Mouse (Mus musculus) layer of hippocampus, postnatal 36 days (tissue): ENCODE data around the gene Ccdc90b. TPM values are rescaled to one million over a fixed set of nuclear protein-coding genes. Genes with fewer than 3 reads are reported as not detected.
A peak's percentile ranks its signal among the peaks of the same experiment; 100 is the strongest.

ENCODE experiments used
- DNase-seq, 2 experiments: peaks; one replicate each; pipeline ENCODE4 v3.0.0; 2022
- total RNA-seq, 2 experiments: library from RNA; stranded (reverse); gene quantifications; 2 replicates each; pipeline ENCODE4 v1.2.3; 2021

The Ccdc90b gene
- total RNA-seq: 10 to 100 TPM; 15.9 to 17.1 TPM

DNA sequence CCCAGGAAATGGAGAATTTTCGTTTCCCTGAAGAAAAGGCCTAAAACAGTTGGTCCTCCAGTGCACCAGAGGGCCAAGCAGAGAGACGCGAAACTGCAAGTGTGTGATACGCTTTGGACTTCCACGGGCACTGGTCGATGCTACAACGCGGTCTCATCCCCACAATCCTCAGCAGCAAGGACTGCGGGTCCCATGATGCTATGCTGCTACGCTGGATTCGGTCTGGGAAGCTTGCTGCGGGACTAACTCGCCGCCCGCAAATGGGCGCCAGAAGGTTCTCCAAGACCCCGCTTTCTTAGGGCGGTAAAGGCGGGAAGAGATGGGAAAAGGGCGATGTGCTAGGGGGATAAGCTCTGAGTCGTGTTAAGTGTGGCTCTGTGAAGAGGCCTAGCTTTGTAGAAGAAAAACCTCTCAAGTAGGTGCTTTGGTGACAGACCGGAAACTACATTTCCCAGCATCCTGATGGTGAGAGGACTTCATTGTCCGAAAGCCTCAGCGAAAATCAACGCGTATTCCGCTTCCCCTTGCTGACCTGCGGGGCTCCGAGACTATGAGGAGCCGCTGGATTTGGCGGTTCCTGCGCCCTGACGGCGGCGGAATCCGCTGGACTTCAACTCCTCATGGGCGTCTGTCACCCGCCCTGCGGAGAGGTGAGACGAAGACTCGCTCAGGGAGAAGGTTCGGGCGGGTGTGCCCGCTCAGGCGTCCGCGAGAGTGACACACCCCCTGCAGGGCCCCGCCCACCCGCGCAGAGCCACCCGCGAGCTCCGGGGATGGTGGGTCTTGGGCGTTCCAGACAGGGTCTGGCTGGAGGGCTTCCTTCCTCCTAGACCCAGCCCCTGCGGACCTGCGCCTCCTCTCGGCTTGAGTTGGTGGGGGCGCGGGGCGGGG lies at the start of gene Ccdc90b:
TSS of gene Ccdc90b (plus strand) at position 164 of the 891 bp plus-strand sequence.
- peak; percentile 91 to 93 for DNase-seq

DNA sequence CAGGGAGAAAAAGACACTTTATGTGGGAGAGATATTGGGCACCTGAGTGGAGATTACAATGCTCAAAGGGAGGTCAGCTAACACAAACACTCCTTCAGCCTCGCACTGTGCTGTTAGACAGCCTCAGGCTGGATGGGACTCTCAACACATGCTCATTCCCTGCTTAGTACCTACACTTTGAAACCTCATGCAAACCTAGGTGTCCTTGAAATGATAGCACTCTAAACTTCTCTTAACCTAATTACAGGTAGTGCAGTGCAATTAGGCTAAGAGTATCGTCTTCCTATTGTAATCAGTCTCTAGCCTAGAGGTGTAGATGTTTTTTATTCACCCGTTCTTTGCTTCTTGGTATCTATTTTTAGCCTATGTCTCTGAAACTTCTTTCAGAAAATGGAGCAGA lies 40.6 kb upstream of the Ccdc90b start:
- no peak for DNase-seq

DNA sequence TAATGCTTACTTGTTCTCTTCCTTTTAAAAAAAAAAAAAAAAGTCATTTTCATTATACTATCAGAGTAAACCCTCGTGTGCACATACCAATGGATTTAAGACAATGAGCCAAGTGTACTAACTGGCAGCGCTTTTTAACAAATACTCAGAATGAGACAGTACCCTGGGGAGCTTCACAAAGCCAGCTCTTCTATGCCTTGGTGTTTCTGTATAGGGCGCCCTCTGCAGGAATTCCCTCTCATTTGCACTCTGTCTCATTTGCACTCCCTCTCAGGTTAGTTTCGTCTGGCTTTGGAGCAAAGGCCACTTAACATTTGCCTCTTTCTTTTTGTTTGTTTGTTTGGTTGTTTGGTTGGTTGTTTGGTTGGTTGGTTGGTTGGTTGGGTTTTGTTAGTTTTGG lies 40.1 kb upstream of the Ccdc90b start:
- DNase-seq: peak in 1 of 2 experiments; percentile 9

DNA sequence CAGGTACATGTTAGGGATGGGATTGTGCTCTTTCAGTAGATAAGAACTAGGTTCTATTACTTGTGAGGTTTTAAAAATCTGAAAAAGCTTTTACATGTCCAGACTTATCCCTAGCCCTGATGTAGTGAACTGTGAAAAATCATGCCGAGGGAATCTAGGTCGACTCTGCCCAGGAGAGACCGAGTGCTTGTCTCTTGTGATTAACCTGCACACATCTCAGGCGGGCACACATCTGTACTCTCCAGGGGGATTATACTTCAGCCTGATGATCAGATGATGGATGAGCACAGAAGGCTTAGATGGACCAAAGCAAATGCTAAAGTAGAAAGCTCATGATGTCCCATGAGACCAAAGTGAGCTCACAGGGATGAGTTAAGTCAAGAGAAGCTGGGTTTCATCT lies 31.7 kb upstream of the Ccdc90b start:
- DNase-seq: no peak

DNA sequence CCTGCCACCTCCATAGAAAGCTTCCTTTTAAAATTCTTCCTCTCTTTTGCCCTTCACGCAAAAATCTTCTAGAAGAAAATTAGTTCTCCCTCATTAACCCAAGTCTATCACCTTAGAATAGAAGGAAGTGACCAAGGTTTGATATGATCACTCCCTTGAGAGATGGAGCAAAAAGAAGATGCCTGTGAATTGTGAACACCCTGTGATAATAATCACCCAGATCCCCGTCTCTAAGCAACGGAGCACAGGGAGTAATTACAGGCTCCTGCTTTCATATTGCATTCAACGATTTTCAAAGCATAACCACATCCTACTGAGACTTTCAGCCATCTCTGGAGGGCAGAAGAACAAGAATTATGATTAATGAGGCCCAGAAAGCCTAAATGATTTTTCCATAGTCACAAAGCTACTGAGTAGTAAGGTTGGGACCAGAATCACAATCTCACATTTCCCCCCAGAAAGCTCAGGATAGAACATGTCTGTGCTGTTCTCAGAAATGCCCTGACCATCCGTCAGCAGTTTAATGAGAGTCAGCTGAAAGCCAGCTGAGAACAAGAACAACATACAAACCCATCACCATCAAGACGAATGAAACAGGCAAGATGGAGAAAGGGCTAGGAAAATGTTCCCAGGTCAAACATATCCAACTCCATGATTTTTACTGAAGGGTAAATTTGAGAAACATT lies 28.5 kb upstream of the Ccdc90b start:
- no peak for DNase-seq

DNA sequence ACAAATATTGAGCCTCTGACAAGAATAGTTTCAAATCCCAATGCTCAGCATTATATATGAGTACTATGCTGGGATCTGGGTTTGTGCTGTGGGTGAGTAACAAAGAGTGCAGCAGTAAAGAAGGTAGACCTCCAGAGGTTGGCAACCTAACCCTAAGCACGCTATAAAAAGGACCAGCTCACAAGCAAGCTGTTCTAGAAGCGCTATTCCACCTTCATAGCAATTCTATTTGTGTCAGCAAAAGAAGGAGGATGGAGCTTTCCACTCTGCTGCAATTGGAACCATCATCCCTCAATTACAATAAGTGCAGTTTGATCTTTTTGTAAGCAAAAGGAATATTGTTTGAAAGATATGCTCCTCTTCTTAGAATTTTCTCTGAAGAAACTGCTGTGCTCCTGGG lies 14.2 kb upstream of the Ccdc90b start:
- no peak for DNase-seq

DNA sequence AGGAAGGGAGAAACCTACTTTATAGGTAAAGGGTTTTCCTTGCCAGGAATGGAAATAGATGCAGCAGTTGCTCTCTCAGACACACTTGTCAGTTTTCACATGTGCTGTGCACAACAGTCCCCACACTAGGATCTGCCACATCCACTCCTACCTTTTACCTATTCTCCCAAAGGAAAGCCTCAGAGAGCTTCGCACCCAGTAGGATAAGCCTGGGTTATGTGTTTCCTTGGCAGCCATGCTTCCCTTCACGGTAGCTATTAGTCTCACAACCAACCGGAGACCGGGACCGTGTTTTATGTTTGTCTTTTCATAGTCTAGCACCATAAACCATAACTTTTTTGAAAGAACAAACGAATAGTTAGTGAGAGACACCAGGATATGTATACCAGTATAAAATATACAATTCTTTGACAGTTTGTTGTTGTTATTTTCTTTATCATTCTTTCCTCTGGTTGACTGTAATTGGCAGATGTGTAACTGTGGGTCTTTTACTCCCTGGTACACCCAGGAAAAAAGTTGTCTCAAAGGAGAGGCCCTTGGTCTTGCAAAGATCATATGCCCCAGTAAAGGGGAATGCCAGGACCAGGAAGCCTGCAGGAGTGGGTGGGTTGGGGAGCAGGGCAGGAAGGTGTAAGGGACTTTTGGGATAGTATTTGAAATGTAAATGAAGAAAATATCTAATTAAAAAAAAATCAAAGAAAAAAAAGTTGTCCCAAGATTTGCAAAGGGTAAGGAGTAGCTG lies 10.5 kb upstream of the Ccdc90b start:
- DNase-seq: no peak

DNA sequence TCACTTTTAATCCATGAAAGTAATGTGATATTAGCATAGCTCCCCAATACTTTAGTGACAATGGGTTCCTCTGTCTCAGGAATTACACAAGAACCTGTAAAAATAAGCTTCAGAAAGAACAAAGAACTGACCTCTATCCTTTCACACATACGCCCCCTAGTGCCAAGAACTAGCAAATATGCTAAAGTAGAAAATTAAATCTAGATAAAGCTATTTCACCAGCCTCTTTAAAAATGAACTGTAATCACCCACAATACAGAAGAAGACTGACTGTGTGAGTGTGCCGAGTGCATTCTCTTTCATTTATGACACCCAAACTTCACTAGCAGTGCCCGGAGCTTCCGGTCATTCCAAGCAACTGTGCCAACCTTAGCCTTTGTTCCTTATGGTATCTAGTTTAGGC lies 10.0 kb upstream of the Ccdc90b start:
- no peak for DNase-seq

DNA sequence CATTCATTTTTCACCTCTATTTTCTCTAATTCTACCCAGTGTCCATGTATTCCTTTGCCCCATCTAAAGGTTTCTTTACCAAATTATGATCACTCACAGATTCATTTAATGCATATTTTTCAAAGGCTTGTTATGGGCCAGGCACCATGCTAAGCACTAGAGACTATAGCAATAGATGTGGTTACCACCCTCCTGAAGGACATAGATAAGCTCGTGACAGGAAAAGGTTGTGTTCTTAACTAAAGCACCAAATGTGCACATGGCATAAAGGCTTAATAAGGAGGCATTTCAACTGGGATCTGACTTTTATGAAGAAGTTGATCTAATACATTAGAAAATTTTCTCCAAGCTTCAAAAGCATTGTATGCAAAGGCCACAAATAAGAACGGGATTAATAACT lies 2.2 kb upstream of the Ccdc90b start:
- no peak for DNase-seq

DNA sequence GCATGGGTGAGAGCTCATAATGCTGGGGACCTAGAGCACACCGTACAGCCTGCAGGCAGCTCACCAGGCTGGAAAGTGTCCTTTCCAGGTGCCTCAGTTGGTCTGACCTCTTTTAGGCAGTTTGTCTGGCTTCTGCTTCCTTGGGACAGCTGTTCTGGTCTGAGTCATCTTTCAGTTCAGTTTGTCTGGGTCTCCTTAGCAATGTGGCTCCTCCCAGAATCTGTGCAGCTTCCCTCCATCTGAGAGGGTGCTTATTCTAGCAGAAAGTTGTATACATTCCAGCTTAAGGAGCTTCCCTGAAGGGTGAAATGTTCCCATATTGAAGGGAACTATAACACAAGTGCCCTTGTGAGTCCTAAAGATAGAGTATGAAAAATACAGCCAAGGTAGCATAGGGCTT lies 5.8 kb downstream of the Ccdc90b start:
- DNase-seq: no peak

DNA sequence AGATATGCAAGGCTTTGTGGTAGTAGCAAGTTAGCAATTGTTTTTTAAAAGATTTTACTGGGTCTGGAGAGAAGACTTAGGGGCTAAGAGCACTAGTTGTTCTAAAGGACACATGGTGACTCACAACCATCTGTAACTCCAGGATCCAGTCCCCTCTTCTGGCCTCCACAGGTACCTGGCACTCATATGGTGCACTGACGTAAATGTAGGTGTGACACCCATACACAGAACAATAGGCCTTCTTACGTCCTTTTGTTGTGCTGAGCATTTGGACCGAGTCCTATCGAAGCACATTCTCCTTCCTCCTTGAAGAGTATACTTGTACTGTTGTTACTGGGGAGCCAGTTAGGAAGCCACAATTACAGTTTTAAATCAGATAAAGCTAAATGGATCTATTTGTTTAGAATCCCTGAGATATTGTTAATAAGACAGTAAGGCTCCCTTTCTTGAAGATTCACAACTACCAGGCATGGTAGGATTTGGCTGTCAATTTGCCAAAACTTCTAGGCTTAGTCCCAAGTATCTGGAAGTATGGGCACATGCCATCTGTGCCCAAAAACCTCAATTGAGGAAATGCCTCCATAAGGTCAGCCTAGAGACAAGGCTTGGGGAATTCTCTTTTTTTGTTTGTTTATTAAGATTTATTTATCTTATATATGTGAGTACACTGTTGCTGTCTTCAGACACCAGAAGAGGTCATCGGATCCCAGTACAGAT lies 19.7 kb downstream of the Ccdc90b start:
- peak in 1 of 2 experiments; percentile 11 for DNase-seq

DNA sequence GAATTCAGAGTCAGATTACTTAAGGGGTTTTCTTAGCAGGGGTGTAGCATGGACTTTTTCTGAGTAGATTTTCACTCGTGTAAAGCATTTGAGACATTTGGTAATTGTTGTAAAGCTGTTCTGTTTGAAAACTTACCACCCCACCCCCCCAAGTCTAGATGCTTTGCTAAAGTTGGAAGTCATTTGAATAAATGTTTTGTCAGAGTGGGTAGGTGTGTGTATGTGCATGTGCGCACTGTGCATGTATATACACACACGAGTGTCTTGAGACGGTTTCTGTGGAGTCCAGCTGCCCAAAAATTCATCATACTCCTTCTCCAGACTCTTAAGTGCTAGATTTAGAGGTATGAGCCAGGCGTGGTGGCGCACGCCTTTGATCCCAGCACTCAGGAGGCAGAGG lies 22.6 kb downstream of the Ccdc90b start:
- no peak for DNase-seq

DNA sequence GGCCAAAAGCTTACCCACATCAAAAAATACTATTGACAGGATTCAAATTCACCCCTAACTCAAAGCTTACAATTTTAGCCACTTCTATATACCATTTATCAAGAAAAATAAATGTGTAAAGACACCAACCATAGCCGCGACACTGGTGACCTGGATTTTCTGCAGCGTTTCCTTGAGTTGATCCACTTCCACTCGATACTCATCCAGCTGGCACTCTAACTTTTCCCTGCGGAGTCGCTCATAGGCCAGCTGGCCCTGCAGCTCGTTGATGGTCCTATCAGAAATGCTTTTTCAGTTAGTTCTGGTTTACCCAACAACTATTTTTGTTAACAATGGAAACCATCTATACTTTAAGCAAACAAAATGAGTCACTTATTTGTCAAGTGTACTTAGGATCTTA lies 29.0 kb downstream of the Ccdc90b start:
- DNase-seq: no peak

DNA sequence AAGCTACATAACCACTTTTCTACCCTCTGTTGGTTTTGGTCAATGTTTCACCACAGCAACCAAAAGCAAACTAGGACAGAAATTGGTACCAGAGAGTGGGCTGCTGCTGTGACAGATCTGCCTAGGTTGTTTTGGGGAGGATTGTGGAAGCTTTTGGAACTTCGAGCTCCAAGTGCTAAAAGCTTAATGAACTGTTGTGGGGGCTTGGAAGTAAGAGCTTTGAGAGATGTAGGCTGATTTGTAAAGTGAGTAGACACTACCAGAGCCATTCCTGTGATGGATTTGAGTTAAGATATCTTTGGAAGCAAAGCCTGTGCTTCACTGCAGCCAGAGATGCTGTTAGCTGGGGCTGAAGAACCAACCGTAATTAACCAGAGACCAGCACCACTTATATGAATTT lies 29.9 kb downstream of the Ccdc90b start:
- no peak for DNase-seq

DNA sequence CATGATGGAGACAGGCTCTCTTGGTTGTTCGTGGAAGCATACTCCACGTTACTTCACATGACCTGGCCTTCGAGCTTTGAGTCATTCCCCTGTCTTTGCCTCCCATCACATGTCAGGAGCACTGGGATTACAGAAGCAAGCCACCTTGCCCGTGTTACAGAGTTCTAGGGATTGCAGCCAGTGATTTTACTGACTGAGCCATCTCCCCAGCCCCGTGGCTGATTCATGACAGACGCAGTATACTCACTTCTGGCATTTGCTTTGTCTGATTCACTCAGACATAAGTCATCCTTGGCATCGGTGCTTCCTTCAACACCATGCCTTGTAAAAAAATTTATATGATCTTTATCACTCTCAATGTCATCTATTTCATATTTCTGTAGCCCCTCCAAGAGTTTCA lies 44.0 kb downstream of the Ccdc90b start:
- DNase-seq: no peak

DNA sequence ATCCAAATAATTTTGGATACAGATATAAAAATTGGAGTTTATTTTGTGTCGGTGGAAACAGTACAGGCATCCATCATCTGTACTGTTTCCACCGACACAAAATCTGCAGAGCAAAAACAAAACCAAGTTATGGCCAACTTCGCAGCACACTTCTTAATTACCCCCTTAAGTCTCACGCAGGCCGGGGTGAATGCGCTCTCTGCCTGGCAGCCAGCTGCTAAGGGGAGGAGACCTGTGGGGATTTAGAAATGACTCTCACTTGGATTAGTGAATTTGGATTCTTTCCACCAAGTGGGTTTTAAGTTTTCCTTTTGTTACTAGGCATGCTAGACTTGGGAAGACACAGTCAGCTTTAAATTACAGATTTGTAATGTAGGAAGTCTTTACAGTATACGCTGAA lies 49.9 kb downstream of the Ccdc90b start:
- DNase-seq: no peak

DNA sequence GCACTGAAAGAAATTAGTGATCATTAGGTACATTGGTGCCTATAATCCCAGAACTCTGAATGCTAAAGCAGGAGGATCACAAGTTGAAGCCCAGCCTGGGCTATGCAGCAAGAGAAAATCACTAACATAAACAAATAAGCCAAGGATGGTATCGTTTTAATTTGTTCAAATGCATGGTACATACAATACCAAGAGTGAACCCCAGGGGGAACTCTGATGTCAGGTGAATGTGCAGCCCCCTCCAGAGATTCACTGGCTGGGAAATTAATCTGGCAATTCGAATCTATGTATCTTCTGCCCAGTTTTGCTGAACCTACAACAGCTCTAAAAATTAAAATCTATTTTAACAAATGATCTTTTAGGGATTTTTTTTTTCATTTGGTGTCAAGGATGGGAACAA lies 63.5 kb downstream of the Ccdc90b start:
- DNase-seq: no peak

DNA sequence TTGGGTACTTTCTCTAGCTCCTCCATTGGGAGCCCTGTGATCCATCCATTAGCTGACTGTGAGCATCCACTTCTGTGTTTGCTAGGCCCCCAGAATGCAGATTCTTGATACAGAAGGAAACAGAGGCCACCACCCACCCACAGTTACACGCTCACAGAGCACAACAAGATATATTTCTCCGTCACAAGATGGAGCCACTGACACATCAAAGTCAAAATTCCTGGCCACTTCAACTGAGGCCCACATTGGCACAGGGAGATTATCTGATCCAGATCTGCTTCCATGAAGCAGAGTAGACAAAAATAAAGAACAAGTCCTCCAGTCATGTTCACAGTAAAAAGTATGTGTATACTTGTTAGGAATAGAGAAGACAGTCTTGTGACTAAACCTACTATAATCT lies 69.2 kb downstream of the Ccdc90b start:
- peak in 1 of 2 experiments; percentile 21 for DNase-seq
